10 mouse cellular contexts compared by ENCODE assay signal in the genomic region with DNA sequence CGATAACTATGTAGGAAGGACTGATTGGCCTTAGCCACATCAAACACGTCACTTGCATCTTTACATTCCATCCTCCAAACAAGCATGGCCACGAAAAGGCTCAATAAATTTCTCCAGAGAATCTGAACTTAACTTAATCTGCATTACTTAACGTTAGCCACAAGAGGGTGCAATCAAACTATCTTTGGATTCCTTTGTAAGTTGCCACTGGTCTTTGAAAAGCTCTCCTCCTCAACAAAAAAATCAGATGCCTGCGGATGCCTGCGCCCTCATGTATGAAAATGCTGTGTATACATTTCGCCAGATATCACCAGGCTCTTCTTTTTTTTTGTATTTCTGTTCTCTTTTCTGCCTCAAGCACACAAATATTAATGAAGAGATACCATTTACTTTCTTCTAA. TPM values are rescaled to one million over a fixed set of nuclear protein-coding genes. Genes with fewer than 3 reads are reported as not detected.
DNase-seq lines count a peak whose midpoint lies in the region; ATAC-seq lines count a peak whose summit lies in the region.
"Had no signal": no experiment of that assay in that cellular context is flagged by ENCODE, and none has a peak within 500 bp of the region (broad histone marks: within the 10 kb centered on the region; RNA-seq: fewer than 3 reads in every experiment).

No protein-coding gene starts in this region.

- H3K4me1 ChIP-seq in embryonic facial prominence, embryonic 14.5 days (ENCODE audit: control insufficient read depth, insufficient read depth, low read length) = no peaks in the 10 kb centered on the region
- no peaks in the 10 kb centered on the region for H3K4me1 ChIP-seq in neural tube, embryonic 15.5 days

- H3K9ac ChIP-seq in embryonic facial prominence, embryonic 14.5 days (ENCODE audit: low read depth, low read length) = no peak overlapping the region
- no peak overlapping the region for H3K9ac ChIP-seq in neural tube, embryonic 15.5 days (replicated peaks)

- H3K27ac ChIP-seq in embryonic facial prominence, embryonic 14.5 days (replicated peaks; ENCODE audit: low read depth, low read length) = no peak overlapping the region
- no peak overlapping the region for H3K27ac ChIP-seq in neural tube, embryonic 15.5 days (replicated peaks)
- H3K27ac ChIP-seq: macrophage had no signal

- no peak overlapping the region for H3K4me3 ChIP-seq in embryonic facial prominence, embryonic 14.5 days (ENCODE audit: low read depth, low read length)
- no peak overlapping the region for H3K4me3 ChIP-seq in neural tube, embryonic 15.5 days (replicated peaks)
- H3K4me3 ChIP-seq: erythroblast, embryonic 14.5 days had no signal

- no peaks in the 10 kb centered on the region for H3K36me3 ChIP-seq in embryonic facial prominence, embryonic 14.5 days (ENCODE audit: control insufficient read depth, insufficient read depth, low read length)
- H3K36me3 ChIP-seq in neural tube, embryonic 15.5 days = no peaks in the 10 kb centered on the region

- no peak overlapping the region for H3K4me2 ChIP-seq in embryonic facial prominence, embryonic 14.5 days (ENCODE audit: low read depth, low read length)
- H3K4me2 ChIP-seq in neural tube, embryonic 15.5 days = no peak overlapping the region

- 26% methylated on average over 7 of the region's 7 CpGs for WGBS in embryonic facial prominence, embryonic 14.5 days
- WGBS in neural tube, embryonic 15.5 days = 25% methylated on average over 7 of the region's 7 CpGs

- ATAC-seq in CD4-positive, CD25-positive, alpha-beta regulatory T cell, adult 4 months = peak; percentile 87
- no peak for ATAC-seq in embryonic facial prominence, embryonic 14.5 days (ENCODE audit: low read depth)
- ATAC-seq in neural tube, embryonic 15.5 days (ENCODE audit: low FRiP score) = peak; percentile 69; the same call in 1 of the 2 replicates

- DNase-seq in layer of hippocampus, adult 9-10 months (ENCODE audit: low spot score) = peak; percentile 31
- DNase-seq in layer of hippocampus, postnatal 25 days (ENCODE audit: extremely low spot score in 1 of 2, low spot score in 1 of 2) = no peak
- peak; percentile 32 for DNase-seq in T-cell, adult 2 months (ENCODE audit: low spot score)
- DNase-seq in embryonic facial prominence, embryonic 14.5 days (ENCODE audit: low spot score) = peak; percentile 87
- DNase-seq in adrenal gland, postnatal 10 days = no peak
- DNase-seq in gastrocnemius, postnatal 10 days = no peak

- H3K9me3 ChIP-seq in embryonic facial prominence, embryonic 14.5 days (ENCODE audit: control insufficient read depth, low read length) = no peaks in the 10 kb centered on the region
- no peaks in the 10 kb centered on the region for H3K9me3 ChIP-seq in neural tube, embryonic 15.5 days (replicated peaks)

- H3K27me3 ChIP-seq in embryonic facial prominence, embryonic 14.5 days (replicated peaks; ENCODE audit: control insufficient read depth, insufficient read depth, low read length) = no peaks in the 10 kb centered on the region
- no peaks in the 10 kb centered on the region for H3K27me3 ChIP-seq in neural tube, embryonic 15.5 days (replicated peaks)

RNA-seq across cellular contexts. Expression of a gene that starts 23.3 kb away (rescaled TPM):
- 10 to 100 TPM; 25.4 to 31.8 TPM for total RNA-seq in layer of hippocampus, postnatal 25 days (2021)
- polyA plus RNA-seq in CD4-positive, CD25-positive, alpha-beta regulatory T cell, adult 4 months (2017; shearing (Covaris generic)) = under 1 TPM in 1 of 2 experiments, not detected in 1; 0.17 TPM
- polyA plus RNA-seq in embryonic facial prominence, embryonic 14.5 days (2014; fragmentation: Nextera tagmentation; extraction: Ambion mirVana) = 1.9 and 2.7 TPM in 2 replicates
- 0.54 and 0.55 TPM in 2 replicates for polyA plus RNA-seq in neural tube, embryonic 15.5 days (2015; fragmentation: Nextera tagmentation; extraction: Ambion mirVana)
- total RNA-seq in adrenal gland, postnatal 10 days (2021) = not detected
- total RNA-seq in gastrocnemius, postnatal 10 days (2021) = not detected
- polyA plus RNA-seq: erythroblast, embryonic 14.5 days; macrophage had no signal

RNA-seq across cellular contexts. Expression of a gene that starts 31.7 kb away (rescaled TPM):
- total RNA-seq in layer of hippocampus, postnatal 25 days (2021) = under 1 TPM in 1 of 2 experiments, not detected in 1; 0.07 TPM
- polyA plus RNA-seq in CD4-positive, CD25-positive, alpha-beta regulatory T cell, adult 4 months (2017; shearing (Covaris generic)) = not detected
- polyA plus RNA-seq in embryonic facial prominence, embryonic 14.5 days (2014; fragmentation: Nextera tagmentation; extraction: Ambion mirVana) = 5.0 and 5.9 TPM in 2 replicates
- 0.24 and 0.63 TPM in 2 replicates for polyA plus RNA-seq in neural tube, embryonic 15.5 days (2015; fragmentation: Nextera tagmentation; extraction: Ambion mirVana)
- under 1 TPM; 0.27 to 0.45 TPM for total RNA-seq in adrenal gland, postnatal 10 days (2021)
- 1 to 10 TPM; 2.3 to 2.6 TPM for total RNA-seq in gastrocnemius, postnatal 10 days (2021)
- polyA plus RNA-seq: erythroblast, embryonic 14.5 days; macrophage had no signal

Comparison
In these comparisons a context has a peak if more than half of its experiments do, and no peak if none do; other contexts are left out.
1. DNase-seq: peak in layer of hippocampus, adult 9-10 months (single experiment), T-cell, adult 2 months (single experiment) and embryonic facial prominence, embryonic 14.5 days (single experiment); none in layer of hippocampus, postnatal 25 days (0 of 2), adrenal gland, postnatal 10 days (single experiment) and gastrocnemius, postnatal 10 days (single experiment).
2. RNA of a gene that starts 23.3 kb away (total RNA-seq): 25.4 to 31.8 TPM in layer of hippocampus, postnatal 25 days; not detected in gastrocnemius, postnatal 10 days and not detected in adrenal gland, postnatal 10 days; every median in the first group is over 10 times any median in the second.